In the genomic region with DNA sequence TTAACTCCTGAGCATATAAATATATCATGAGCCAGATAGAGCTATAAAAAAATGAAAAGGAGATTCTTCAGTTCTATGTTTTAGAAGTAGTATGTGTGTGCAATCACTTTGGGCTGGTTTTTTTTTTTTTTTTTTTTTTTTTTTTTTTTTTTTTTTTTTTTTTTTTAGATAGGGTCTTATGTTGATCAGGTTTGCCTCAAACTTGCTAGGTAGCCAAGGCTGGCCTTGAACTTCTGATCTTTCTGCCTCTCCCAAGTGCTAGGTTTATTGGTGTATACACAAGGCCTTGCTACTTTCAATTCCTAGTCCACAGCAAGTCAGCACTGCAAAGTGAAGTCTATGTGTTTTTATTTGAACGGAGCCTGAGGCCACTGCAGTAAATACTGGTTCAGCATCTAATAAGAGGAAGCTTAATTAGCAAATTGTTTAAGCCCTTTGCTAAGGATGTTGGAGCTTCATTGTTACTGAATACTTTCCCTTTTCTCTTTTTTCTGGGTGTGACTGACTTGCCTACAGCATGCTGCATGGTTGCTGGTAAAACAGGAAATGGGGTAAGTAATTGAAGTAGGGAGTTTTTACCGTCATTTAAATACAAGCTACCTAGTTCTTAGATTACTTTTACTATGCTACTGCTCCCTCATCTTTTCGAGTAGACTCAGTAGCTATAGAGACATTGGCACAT, we compare ENCODE assay signal across 18 mouse cellular contexts. TPM values are rescaled to one million over a fixed set of nuclear protein-coding genes. Genes with fewer than 3 reads are reported as not detected.
DNase-seq lines count a peak whose midpoint lies in the region; ATAC-seq and TF ChIP-seq lines count a peak whose summit lies in the region.
"Had no signal": no experiment of that assay in that cellular context is flagged by ENCODE, and none has a peak within 500 bp of the region (broad histone marks: within the 10 kb centered on the region; RNA-seq: fewer than 3 reads in every experiment).

No protein-coding gene starts in this region.

- no peaks in the 10 kb centered on the region for H3K27me3 ChIP-seq in ES-Bruce4 (ENCODE audit: control insufficient read depth, insufficient read depth, low read length, poor library complexity, severe bottlenecking)
- H3K27me3 ChIP-seq in heart, adult 2 months (ENCODE audit: control insufficient read depth, insufficient read depth, low read length): no peaks in the 10 kb centered on the region
- H3K27me3 ChIP-seq: heart, embryonic 15.5 days; hindbrain, embryonic 13.5 days; midbrain, embryonic 15.5 days; neural tube, embryonic 12.5 days had no signal

- no peak for TF ChIP-seq EP300 in ES-Bruce4 (IDR thresholded peaks at IDR 0.05; ENCODE audit: insufficient read depth, low read depth, low read length)
- TF ChIP-seq EP300 in heart, adult 2 months (IDR thresholded peaks at IDR 0.05; ENCODE audit: insufficient read depth, low read depth, low read length): no peak

- intact Hi-C loops in heart, adult 2 months (cut with DNase I): no loop called here

- no peak for TF ChIP-seq POLR2A in ES-Bruce4 (IDR thresholded peaks at IDR 0.05; ENCODE audit: insufficient read depth, low read length)
- TF ChIP-seq POLR2A in bone marrow macrophage, adult 2 months (IDR thresholded peaks at IDR 0.05; ENCODE audit: borderline replicate concordance, low read depth, low read length): no peak
- TF ChIP-seq POLR2A in heart, adult 2 months (IDR thresholded peaks at IDR 0.05; ENCODE audit: insufficient read depth, low read depth, low read length): no peak

- H3K4me3 ChIP-seq in ES-Bruce4 (ENCODE audit: low read depth, low read length): no peak overlapping the region
- no peak overlapping the region for H3K4me3 ChIP-seq in bone marrow macrophage, adult 2 months (ENCODE audit: insufficient read depth, low read length)
- H3K4me3 ChIP-seq in heart, adult 2 months: no peak overlapping the region
- H3K4me3 ChIP-seq: heart, embryonic 15.5 days; hindbrain, embryonic 13.5 days; midbrain, embryonic 15.5 days; neural tube, embryonic 12.5 days had no signal

- H3K9ac ChIP-seq in ES-Bruce4 (ENCODE audit: low read depth, poor library complexity, severe bottlenecking): no peak overlapping the region
- H3K9ac ChIP-seq in heart, adult 2 months (ENCODE audit: low read depth, low read length): no peak overlapping the region
- H3K9ac ChIP-seq: heart, embryonic 15.5 days; hindbrain, embryonic 13.5 days; midbrain, embryonic 15.5 days; neural tube, embryonic 12.5 days had no signal

- H3K79me2 ChIP-seq in heart, adult 2 months (replicated peaks; ENCODE audit: control insufficient read depth, insufficient read depth, low read length): no peaks in the 10 kb centered on the region; the same call in 1 of the 2 replicates

- H3K36me3 ChIP-seq in ES-Bruce4 (ENCODE audit: control insufficient read depth, insufficient read depth, low read length, poor library complexity, severe bottlenecking): peaks cover 5% of the 10 kb centered on the region; the same call in 1 of the 2 replicates
- no peaks in the 10 kb centered on the region; the same call in 1 of the 2 replicates for H3K36me3 ChIP-seq in heart, adult 2 months (ENCODE audit: control insufficient read depth, insufficient read depth, low read length)

- peak; percentile 30 to 56 for DNase-seq in spleen, postnatal 36 days (ENCODE audit: low spot score in 2 of 2)
- DNase-seq in spleen, adult 18-20 months: no peak
- no peak for DNase-seq in heart, adult 2 months
- no peak for DNase-seq in cerebellum, adult 11-12 months
- DNase-seq: adrenal gland, adult 2 months; cerebellum, adult 9-11 months; embryo, embryonic 11 days; gastrocnemius, postnatal 25 days; kidney, adult 8-10 months; liver had no signal

- H3K27ac ChIP-seq in ES-Bruce4 (ENCODE audit: insufficient read depth, low read length): peak overlapping the region; percentile 80
- H3K27ac ChIP-seq in bone marrow macrophage, adult 2 months (ENCODE audit: insufficient read depth, low read depth, low read length): peak overlapping the region; percentile 60
- no peak overlapping the region for H3K27ac ChIP-seq in heart, adult 2 months
- H3K27ac ChIP-seq: heart, embryonic 15.5 days; hindbrain, embryonic 13.5 days; midbrain, embryonic 15.5 days; neural tube, embryonic 12.5 days had no signal

- ATAC-seq in neutrophil, adult 5-6 weeks (ENCODE audit: extremely low read depth, insufficient number of reproducible peaks, low FRiP score, poor library complexity, severe bottlenecking): peak; percentile 81
- ATAC-seq: forebrain, embryonic 16.5 days; midbrain, embryonic 15.5 days had no signal

- peaks cover 3% of the 10 kb centered on the region for H3K4me1 ChIP-seq in ES-Bruce4 (ENCODE audit: control insufficient read depth, insufficient read depth, low read length)
- peaks cover 37% of the 10 kb centered on the region for H3K4me1 ChIP-seq in bone marrow macrophage, adult 2 months (ENCODE audit: control insufficient read depth, insufficient read depth, low read length)
- H3K4me1 ChIP-seq in heart, adult 2 months (ENCODE audit: control insufficient read depth, insufficient read depth, low read length): no peaks in the 10 kb centered on the region
- H3K4me1 ChIP-seq: heart, embryonic 15.5 days; hindbrain, embryonic 13.5 days; midbrain, embryonic 15.5 days; neural tube, embryonic 12.5 days had no signal

- TF ChIP-seq CTCF in ES-Bruce4 (IDR thresholded peaks at IDR 0.05; ENCODE audit: low read depth, low read length): no peak
- TF ChIP-seq CTCF in bone marrow macrophage, adult 2 months (IDR thresholded peaks at IDR 0.05; ENCODE audit: low read depth, low read length): no peak
- TF ChIP-seq CTCF in heart, adult 2 months (IDR thresholded peaks at IDR 0.05): no peak

- 65% methylated on average over 3 of the region's 3 CpGs for WGBS in heart, adult 2 months

- H3K9me3 ChIP-seq in ES-Bruce4 (replicated peaks; ENCODE audit: control insufficient read depth, insufficient read depth, low read length, poor library complexity, severe bottlenecking): no peaks in the 10 kb centered on the region
- H3K9me3 ChIP-seq: heart, embryonic 15.5 days; hindbrain, embryonic 13.5 days; midbrain, embryonic 15.5 days; neural tube, embryonic 12.5 days had no signal

RNA-seq across cellular contexts. Expression of gene Pex13, which starts 33.8 kb away (rescaled TPM):
- polyA plus RNA-seq in ES-Bruce4 (2011; ENCODE audit: insufficient read depth, insufficient read length, low read depth, missing spikeins): 48.9 and 63.0 TPM in 2 replicates
- polyA plus RNA-seq in bone marrow macrophage, adult 2 months (2012; ENCODE audit: insufficient read depth, insufficient read length, missing spikeins): 28.6 and 31.2 TPM in 2 replicates
- total RNA-seq in neutrophil, adult 5-6 weeks (2017): 16.1 and 18.5 TPM in 2 replicates
- total RNA-seq in heart, adult 2 months (2021): 10 to 100 TPM; 29.0 to 29.2 TPM
- polyA plus RNA-seq in heart, adult 2 months (2012; rRNA removed): 8.2 and 14.4 TPM in 2 replicates

RNA-seq across cellular contexts. Expression of gene Pus10, which starts 34.1 kb away (rescaled TPM):
- 62.5 and 72.8 TPM in 2 replicates for polyA plus RNA-seq in ES-Bruce4 (2011; ENCODE audit: insufficient read depth, insufficient read length, low read depth, missing spikeins)
- 15.6 and 16.6 TPM in 2 replicates for polyA plus RNA-seq in bone marrow macrophage, adult 2 months (2012; ENCODE audit: insufficient read depth, insufficient read length, missing spikeins)
- 22.0 and 27.1 TPM in 2 replicates for total RNA-seq in neutrophil, adult 5-6 weeks (2017)
- 10 to 100 TPM in 1 of 2 experiments, 1 to 10 TPM in 1; 8.8 to 11.0 TPM for total RNA-seq in heart, adult 2 months (2021)
- 3.1 and 3.3 TPM in 2 replicates for polyA plus RNA-seq in heart, adult 2 months (2012; rRNA removed)

Comparison
In these comparisons a context has a peak if more than half of its experiments do, and no peak if none do; other contexts are left out.
1. DNase-seq: peak in spleen, postnatal 36 days (2 of 2); none in spleen, adult 18-20 months (0 of 2), heart, adult 2 months (0 of 2) and cerebellum, adult 11-12 months (single experiment).